Mouse (Mus musculus) intestine, embryonic 14.5 days (tissue): Measurements from ENCODE around the gene 1700019N19Rik. TPM values are rescaled to one million over a fixed set of nuclear protein-coding genes. Genes with fewer than 3 reads are reported as not detected.

Source experiments
- ATAC-seq: fragments of 200-750 bp; cut with Nextera tagmentation; replicated peaks from 2 replicates; pipeline ENCODE4 v1.8.0; 2017; ENCODE audit warnings: low read depth, moderate number of reproducible peaks, moderate TSS enrichment, moderate library complexity; ENCODE audit not compliant: low FRiP score, low TSS enrichment
- DNase-seq: peaks from one replicate; pipeline ENCODE4 v3.0.0-alpha.2; 2018; ENCODE audit warnings: low spot score
- H3K27ac ChIP-seq: fragments of 300-500 bp; sonication (generic); 2 replicates; pipeline ENCODE4 v1.5.1; 2014; ENCODE audit warnings: low read depth, mild to moderate bottlenecking, control low read depth
- H3K27me3 ChIP-seq: fragments of 300-500 bp; sonication (generic); replicated peaks from 2 replicates; pipeline ENCODE4 v1.6.1; 2014; ENCODE audit warnings: low read length, control low read depth; ENCODE audit not compliant: control insufficient read depth, insufficient read depth
- H3K36me3 ChIP-seq: fragments of 300-500 bp; sonication (generic); 2 replicates; pipeline ENCODE4 v1.6.1; 2014; ENCODE audit warnings: low read length, control low read depth; ENCODE audit not compliant: control insufficient read depth, insufficient read depth
- H3K4me1 ChIP-seq: fragments of 300-500 bp; sonication (generic); replicated peaks from 2 replicates; pipeline ENCODE4 v1.6.1; 2014; ENCODE audit warnings: low read length, control low read depth, mixed read lengths; ENCODE audit not compliant: control insufficient read depth, insufficient read depth
- H3K4me2 ChIP-seq: fragments of 300-500 bp; sonication (generic); 2 replicates; pipeline ENCODE4 v1.6.1; 2014; ENCODE audit warnings: low read length
- H3K4me3 ChIP-seq: fragments of 300-500 bp; sonication (generic); 2 replicates; pipeline ENCODE4 v1.5.1; 2014; ENCODE audit warnings: low read depth, low read length, control low read depth, mixed read lengths
- H3K9ac ChIP-seq: fragments of 300-500 bp; sonication (generic); 2 replicates; pipeline ENCODE4 v1.6.1; 2014; ENCODE audit warnings: mild to moderate bottlenecking, low read length
- H3K9me3 ChIP-seq: fragments of 300-500 bp; sonication (generic); 2 replicates; pipeline ENCODE4 v1.6.1; 2016; ENCODE audit warnings: low read length, control low read depth; ENCODE audit not compliant: control insufficient read depth
- WGBS: fragments of 180-500 bp; shearing (Covaris S2); extraction: QIAGEN DNeasy Blood & Tissue Kit; methylation state at CpG from one replicate; pipeline ENCODE4 v1.1.7; 2014; 5-methylcytosine and 5-hydroxymethylcytosine counted together
- polyA plus RNA-seq: library from polyadenylated mRNA; unstranded; fragments of >200 nt; fragmentation: Nextera tagmentation; extraction: Ambion mirVana; gene quantifications from 2 replicates; pipeline ENCODE4 v1.2.1, GENCODE M21; 2014

The 1700019N19Rik gene
- polyA plus RNA-seq, 1 experiment from 2014 or later: not detected

GRCm38 (mm10) chr19:58817398-58817797, 23.1 kb upstream of the 1700019N19Rik start:
- Histone ChIP-seq H3K4me1 (peaks cover 7% of the 10 kb centered on the region; the same call in 1 of the 2 replicates), H3K4me2 (no peak overlapping the region), H3K27ac (no peak overlapping the region), H3K9ac (no peak overlapping the region), H3K9me3 (no peaks in the 10 kb centered on the region), H3K36me3 (no peaks in the 10 kb centered on the region), H3K27me3 (no peaks in the 10 kb centered on the region), H3K4me3 (no peak overlapping the region)
- DNase-seq (no peak), ATAC-seq (no peak)
- 88% methylated on average over 11 of the region's 11 CpGs for WGBS

GRCm38 (mm10) chr19:58816453-58817041, 22.3 kb upstream of the 1700019N19Rik start:
- H3K9ac ChIP-seq: no peak overlapping the region
- H3K27ac ChIP-seq: peak overlapping the region; percentile 7; the same call in 1 of the 2 replicates
- peaks cover 7% of the 10 kb centered on the region; the same call in 1 of the 2 replicates for H3K4me1 ChIP-seq
- H3K9me3 ChIP-seq: no peaks in the 10 kb centered on the region
- WGBS: 53% methylated on average over 17 of the region's 17 CpGs
- H3K4me2 ChIP-seq: no peak overlapping the region
- H3K36me3 ChIP-seq: no peaks in the 10 kb centered on the region
- ATAC-seq: no peak
- DNase-seq: no peak
- no peak overlapping the region for H3K4me3 ChIP-seq
- no peaks in the 10 kb centered on the region for H3K27me3 ChIP-seq

GRCm38 (mm10) chr19:58815179-58815922, 21.1 kb upstream of the 1700019N19Rik start:
- ATAC-seq: no peak
- H3K36me3 ChIP-seq: no peaks in the 10 kb centered on the region
- H3K9ac ChIP-seq: no peak overlapping the region
- no peaks in the 10 kb centered on the region for H3K9me3 ChIP-seq
- no peaks in the 10 kb centered on the region for H3K27me3 ChIP-seq
- H3K4me2 ChIP-seq: no peak overlapping the region
- H3K4me1 ChIP-seq: peaks cover 7% of the 10 kb centered on the region; the same call in 1 of the 2 replicates
- H3K27ac ChIP-seq: no peak overlapping the region
- H3K4me3 ChIP-seq: no peak overlapping the region
- DNase-seq: no peak
- WGBS: 87% methylated on average over 13 of the region's 13 CpGs

- no peak for ATAC-seq
- WGBS: 74% methylated on average over 5 of the region's 5 CpGs
- no peaks in the 10 kb centered on the region for H3K4me1 ChIP-seq
Measured at GRCm38 (mm10) chr19:58810536-58810935, 16.3 kb upstream of the 1700019N19Rik start.

GRCm38 (mm10) chr19:58808864-58809263, 14.6 kb upstream of the 1700019N19Rik start:
- Histone ChIP-seq H3K9me3 (peaks cover 1% of the 10 kb centered on the region; the same call in 1 of the 2 replicates), H3K4me1 (no peaks in the 10 kb centered on the region), H3K4me3 (no peak overlapping the region), H3K27ac (no peak overlapping the region), H3K36me3 (no peaks in the 10 kb centered on the region), H3K27me3 (no peaks in the 10 kb centered on the region), H3K9ac (no peak overlapping the region), H3K4me2 (no peak overlapping the region)
- no peak for DNase-seq
- WGBS: 74% methylated on average over 6 of the region's 6 CpGs
- ATAC-seq: no peak

More at GRCm38 (mm10) chr19:58810536-58810935, 16.3 kb upstream of the 1700019N19Rik start:
- no peaks in the 10 kb centered on the region for H3K36me3 ChIP-seq
- no peak overlapping the region for H3K9ac ChIP-seq
- no peak overlapping the region for H3K4me3 ChIP-seq
- no peak overlapping the region for H3K4me2 ChIP-seq
- no peak overlapping the region for H3K27ac ChIP-seq
- H3K9me3 ChIP-seq: no peaks in the 10 kb centered on the region
- DNase-seq: no peak
- H3K27me3 ChIP-seq: no peaks in the 10 kb centered on the region

GRCm38 (mm10) chr19:58806364-58806763, 12.1 kb upstream of the 1700019N19Rik start:
- DNase-seq: peak; percentile 86
- no peak overlapping the region for H3K4me3 ChIP-seq
- H3K27ac ChIP-seq: no peak overlapping the region
- H3K36me3 ChIP-seq: 0 out of 2 replicates have a peak, but pooled peaks cover 4% of the 10 kb centered on the region
- no peaks in the 10 kb centered on the region for H3K4me1 ChIP-seq
- no peak overlapping the region for H3K4me2 ChIP-seq
- WGBS: 2% methylated on average over 3 of the region's 3 CpGs
- H3K27me3 ChIP-seq: no peaks in the 10 kb centered on the region
- peaks cover 4% of the 10 kb centered on the region; the same call in 1 of the 2 replicates for H3K9me3 ChIP-seq
- ATAC-seq: peak; percentile 80; the same call in 1 of the 2 replicates
- no peak overlapping the region for H3K9ac ChIP-seq

GRCm38 (mm10) chr19:58805191-58805779, 11.0 kb upstream of the 1700019N19Rik start:
- no peak overlapping the region for H3K9ac ChIP-seq
- 91% methylated on average over 9 of the region's 9 CpGs for WGBS
- H3K36me3 ChIP-seq: 0 out of 2 replicates have a peak, but pooled peaks cover 4% of the 10 kb centered on the region
- DNase-seq: no peak
- no peaks in the 10 kb centered on the region for H3K4me1 ChIP-seq
- no peak overlapping the region for H3K27ac ChIP-seq
- H3K4me3 ChIP-seq: no peak overlapping the region
- H3K4me2 ChIP-seq: no peak overlapping the region
- peaks cover 4% of the 10 kb centered on the region; the same call in 1 of the 2 replicates for H3K9me3 ChIP-seq
- no peak for ATAC-seq
- no peaks in the 10 kb centered on the region for H3K27me3 ChIP-seq

- no peak overlapping the region for H3K9ac ChIP-seq
- H3K27ac ChIP-seq: no peak overlapping the region
- peaks cover 8% of the 10 kb centered on the region for H3K36me3 ChIP-seq
- H3K4me3 ChIP-seq: no peak overlapping the region
- H3K4me1 ChIP-seq: 0 out of 2 replicates have a peak, but pooled peaks cover 6% of the 10 kb centered on the region
- ATAC-seq (no peak), DNase-seq (no peak)
- no peak overlapping the region for H3K4me2 ChIP-seq
- WGBS: 73% methylated on average over 12 of the region's 12 CpGs
- no peaks in the 10 kb centered on the region for H3K27me3 ChIP-seq
- no peaks in the 10 kb centered on the region for H3K9me3 ChIP-seq
Measured at GRCm38 (mm10) chr19:58795114-58795669, 931 bp upstream of the 1700019N19Rik start.
